Mouse (Mus musculus) heart, embryonic 16.5 days (tissue): ENCODE measurements around the gene Myrf. TPM values are rescaled to one million over a fixed set of nuclear protein-coding genes. Genes with fewer than 3 reads are reported as not detected.

Experiments used
- ATAC-seq: fragments of 200-750 bp; cut with Nextera tagmentation; replicated peaks from 2 replicates; pipeline ENCODE4 v1.8.0; 2017; ENCODE audit warnings: moderate number of reproducible peaks; ENCODE audit not compliant: insufficient read depth, low FRiP score; ENCODE audit errors: extremely low read depth
- H3K27ac ChIP-seq: fragments of 300-500 bp; sonication (generic); 2 replicates; pipeline ENCODE4 v1.5.1; 2014; ENCODE audit warnings: mild to moderate bottlenecking, low read length, control low read depth, moderate library complexity
- H3K27me3 ChIP-seq: fragments of 300-500 bp; sonication (generic); 2 replicates; pipeline ENCODE4 v1.6.1; 2014; ENCODE audit warnings: low read length, mixed read lengths; ENCODE audit not compliant: control insufficient read depth, insufficient read depth
- H3K36me3 ChIP-seq: fragments of 300-500 bp; sonication (generic); 2 replicates; pipeline ENCODE4 v1.6.1; 2014; ENCODE audit not compliant: control insufficient read depth, insufficient read depth
- H3K4me1 ChIP-seq: fragments of 300-500 bp; sonication (generic); 2 replicates; pipeline ENCODE4 v1.6.1; 2014; ENCODE audit warnings: low read length, mixed read lengths; ENCODE audit not compliant: control insufficient read depth, insufficient read depth
- H3K4me2 ChIP-seq: fragments of 300-500 bp; sonication (generic); 2 replicates; pipeline ENCODE4 v1.6.1; 2014; ENCODE audit warnings: low read depth, mild to moderate bottlenecking, control low read depth, low read length
- H3K4me3 ChIP-seq: fragments of 300-500 bp; sonication (generic); 2 replicates; pipeline ENCODE4 v1.5.1; 2014; ENCODE audit warnings: mild to moderate bottlenecking, control low read depth, low read length
- H3K9ac ChIP-seq: fragments of 300-500 bp; sonication (generic); 2 replicates; pipeline ENCODE4 v1.6.1; 2014; ENCODE audit warnings: low read length, control low read depth
- H3K9me3 ChIP-seq: fragments of 300-500 bp; sonication (generic); replicated peaks from 2 replicates; pipeline ENCODE4 v1.6.1; 2016; ENCODE audit warnings: low read length; ENCODE audit not compliant: control insufficient read depth
- WGBS: fragments of 180-500 bp; shearing (Covaris S2); extraction: QIAGEN DNeasy Blood & Tissue Kit; methylation state at CpG from one replicate; pipeline ENCODE4 v1.1.7; 2014; 5-methylcytosine and 5-hydroxymethylcytosine counted together
- polyA plus RNA-seq: library from polyadenylated mRNA; unstranded; fragments of >200 nt; fragmentation: Nextera tagmentation; extraction: Ambion mirVana; gene quantifications from 2 replicates; pipeline ENCODE4 v1.2.1, GENCODE M21; 2015

Myrf gene
- polyA plus RNA-seq, 1 experiment from 2014 or later, result 4.2 TPM

DNA sequence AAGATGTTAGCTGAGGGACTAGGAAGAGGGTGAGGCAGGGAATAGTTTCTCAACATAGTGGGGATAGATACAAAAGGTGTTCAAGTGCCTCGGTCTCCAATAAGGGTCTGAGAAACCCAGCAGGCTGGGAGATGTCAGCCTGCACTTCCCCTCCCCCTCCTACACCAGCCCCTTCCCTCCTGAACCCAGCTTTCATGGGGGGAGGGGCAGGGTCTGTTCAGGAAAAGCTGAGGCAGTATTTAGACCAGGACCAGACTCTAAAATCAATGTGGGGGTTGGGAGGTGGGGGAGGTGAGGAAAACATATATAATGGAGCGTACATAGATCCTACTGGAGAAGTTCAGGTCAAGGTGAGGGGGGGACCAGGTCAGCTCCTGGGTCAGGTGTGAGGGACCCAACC, 1.1 kb downstream of the Myrf start:
- peak overlapping the region; percentile 90 for H3K4me2 ChIP-seq
- 0 out of 2 replicates have a peak, but pooled peaks cover 2% of the 10 kb centered on the region for H3K4me1 ChIP-seq
- peak overlapping the region; percentile 60; the same call in 1 of the 2 replicates for H3K4me3 ChIP-seq
- H3K27ac ChIP-seq, result no peak overlapping the region
- WGBS, result 44% methylated on average over 2 of the region's 2 CpGs
- H3K9me3 ChIP-seq, result no peaks in the 10 kb centered on the region
- no peaks in the 10 kb centered on the region for H3K36me3 ChIP-seq
- H3K9ac ChIP-seq, result no peak overlapping the region
- peaks cover 9% of the 10 kb centered on the region for H3K27me3 ChIP-seq
- no peak for ATAC-seq

GRCm38 (mm10) chr19:10238477-10238876, 2.1 kb downstream of the Myrf start:
- ATAC-seq, result no peak; the same call in 1 of the 2 replicates
- Histone ChIP-seq H3K9me3 (no peaks in the 10 kb centered on the region), H3K4me2 (no peak overlapping the region), H3K27me3 (peaks cover 9% of the 10 kb centered on the region), H3K27ac (no peak overlapping the region), H3K4me3 (no peak overlapping the region), H3K9ac (no peak overlapping the region), H3K36me3 (no peaks in the 10 kb centered on the region), H3K4me1 (0 out of 2 replicates have a peak, but pooled peaks cover 2% of the 10 kb centered on the region)
- 32% methylated on average over 3 of the region's 3 CpGs for WGBS

DNA sequence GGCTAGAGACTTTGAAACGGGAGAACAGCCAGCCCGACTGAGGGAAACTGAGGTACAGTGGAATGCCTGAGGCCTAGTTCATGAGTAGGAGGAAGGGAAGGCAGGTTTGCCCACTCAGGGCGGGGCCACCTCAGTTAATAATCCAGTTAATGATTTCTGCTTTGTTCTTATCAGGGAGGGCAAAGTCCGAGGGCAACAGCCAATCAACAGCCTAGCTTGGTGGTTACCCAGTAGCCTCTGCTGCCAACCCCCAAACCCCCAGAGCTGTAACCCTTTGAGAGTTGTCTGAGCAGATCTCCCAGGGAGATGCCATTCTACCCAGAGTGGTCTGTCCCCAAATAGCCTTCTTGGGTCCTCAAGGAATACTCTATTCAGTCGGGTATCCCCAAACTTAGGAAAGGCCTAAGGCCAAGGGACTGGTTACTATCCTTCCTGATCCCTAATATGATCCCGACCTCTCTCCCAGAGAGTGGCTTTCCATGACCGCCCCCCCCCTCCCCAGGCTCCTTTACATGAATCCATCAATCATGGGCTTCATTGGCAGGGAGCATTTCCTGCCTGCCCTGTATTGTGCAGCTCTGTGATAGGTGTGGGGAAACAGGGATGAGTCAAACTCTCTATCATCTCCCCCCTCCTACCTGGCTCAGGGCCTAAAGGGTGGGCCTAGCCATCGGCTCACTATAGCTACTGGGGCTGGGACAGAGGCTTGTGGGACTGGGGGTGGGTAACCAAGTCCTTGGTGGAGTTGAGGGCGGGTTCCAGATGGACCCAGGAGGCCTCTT, 4.6 kb downstream of the Myrf start:
- H3K4me1 ChIP-seq, result 0 out of 2 replicates have a peak, but pooled peaks cover 2% of the 10 kb centered on the region
- no peaks in the 10 kb centered on the region for H3K36me3 ChIP-seq
- ATAC-seq, result no peak
- H3K9ac ChIP-seq, result no peak overlapping the region
- no peaks in the 10 kb centered on the region for H3K9me3 ChIP-seq
- 71% methylated on average over 9 of the region's 9 CpGs for WGBS
- no peak overlapping the region for H3K4me3 ChIP-seq
- no peak overlapping the region for H3K27ac ChIP-seq
- H3K27me3 ChIP-seq, result peaks cover 9% of the 10 kb centered on the region
- H3K4me2 ChIP-seq, result no peak overlapping the region

DNA sequence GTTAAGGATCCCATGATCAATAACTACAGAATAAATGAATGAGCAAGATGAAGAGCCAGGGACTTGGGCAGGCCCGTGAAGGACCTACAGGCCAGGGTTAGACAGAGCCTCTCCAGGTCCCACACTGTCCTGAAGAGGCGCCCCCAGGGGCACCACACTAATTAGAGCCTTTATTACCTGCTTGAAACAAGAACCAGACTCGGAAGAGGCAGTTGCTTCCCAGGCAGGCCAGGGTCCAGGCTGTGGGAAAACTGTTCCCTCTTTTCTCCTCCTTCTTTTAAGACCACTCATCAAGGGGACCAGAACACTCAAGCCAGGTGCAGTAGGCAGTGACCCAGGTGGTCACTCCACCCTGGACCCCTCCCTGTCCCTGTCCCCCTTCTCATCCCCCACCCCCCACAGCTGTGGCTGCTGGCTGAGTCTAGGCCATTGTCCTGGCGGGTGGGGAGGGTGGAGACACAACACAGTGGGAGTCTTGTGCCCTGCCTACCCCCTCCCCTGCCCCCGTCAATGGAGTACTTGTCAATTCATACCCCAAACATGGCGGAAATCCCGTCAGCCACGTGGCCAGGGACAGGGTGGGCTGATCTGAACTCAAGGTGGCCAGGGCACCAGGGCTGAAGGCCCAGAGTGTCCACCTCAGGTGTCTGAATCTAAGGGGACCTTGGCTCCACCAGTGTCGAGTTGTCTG, 8.1 kb downstream of the Myrf start:
- H3K9ac ChIP-seq, result no peak overlapping the region
- H3K36me3 ChIP-seq, result no peaks in the 10 kb centered on the region
- H3K4me3 ChIP-seq, result no peak overlapping the region
- no peak overlapping the region for H3K27ac ChIP-seq
- H3K4me1 ChIP-seq, result no peaks in the 10 kb centered on the region
- whole genome bisulfite sequencing, result 52% methylated on average over 9 of the region's 9 CpGs
- no peaks in the 10 kb centered on the region for H3K9me3 ChIP-seq
- H3K27me3 ChIP-seq, result no peaks in the 10 kb centered on the region
- H3K4me2 ChIP-seq, result no peak overlapping the region
- ATAC-seq, result no peak

DNA sequence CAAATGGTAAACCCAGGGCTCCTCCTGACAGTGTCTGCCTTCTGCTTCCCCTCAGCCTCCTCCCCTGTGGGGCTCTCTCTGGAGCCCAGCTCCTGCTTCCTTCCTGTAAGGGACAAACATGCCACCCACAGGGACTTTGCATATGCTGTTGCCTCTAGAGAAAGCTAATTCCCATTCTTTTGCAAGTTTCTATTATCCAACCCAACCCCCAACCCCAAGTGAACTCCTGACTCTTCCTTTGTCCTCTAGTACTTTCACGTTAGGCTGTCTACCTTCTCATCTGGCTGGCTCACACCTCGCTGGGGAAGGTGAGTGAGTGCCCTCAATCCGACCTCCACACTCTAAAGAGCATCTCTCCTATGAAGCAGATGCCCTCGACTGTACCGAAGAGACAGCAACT, 8.7 kb downstream of the Myrf start:
- Histone ChIP-seq H3K27me3 (no peaks in the 10 kb centered on the region), H3K9ac (no peak overlapping the region), H3K4me3 (no peak overlapping the region), H3K9me3 (no peaks in the 10 kb centered on the region), H3K27ac (no peak overlapping the region), H3K4me1 (no peaks in the 10 kb centered on the region), H3K36me3 (no peaks in the 10 kb centered on the region), H3K4me2 (no peak overlapping the region)
- WGBS, result 41% methylated on average over 5 of the region's 5 CpGs
- ATAC-seq, result no peak

DNA sequence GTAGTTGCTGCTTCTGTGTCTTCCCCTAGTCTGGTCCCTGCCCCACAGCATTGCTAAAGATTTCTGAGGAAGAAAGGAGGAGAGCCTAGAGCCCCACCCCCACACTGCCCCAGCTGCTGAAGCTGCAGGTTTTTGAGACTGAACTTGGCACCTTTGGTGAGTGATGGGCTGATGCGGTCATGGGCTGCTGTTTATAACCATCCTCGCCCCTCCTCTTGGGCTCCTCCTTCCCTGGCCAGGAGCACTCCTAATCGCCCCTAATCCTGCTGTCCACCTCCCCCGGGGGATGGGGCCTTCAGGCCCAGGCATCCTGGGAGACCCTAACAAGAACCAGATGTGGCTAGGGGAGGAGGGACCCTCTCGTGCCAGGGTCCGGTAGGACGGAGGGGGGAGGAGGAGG, 9.5 kb downstream of the Myrf start:
- H3K36me3 ChIP-seq, result no peaks in the 10 kb centered on the region
- no peaks in the 10 kb centered on the region for H3K27me3 ChIP-seq
- no peak for ATAC-seq
- WGBS, result 22% methylated on average over 7 of the region's 7 CpGs
- H3K27ac ChIP-seq, result no peak overlapping the region
- H3K9ac ChIP-seq, result no peak overlapping the region
- H3K4me3 ChIP-seq, result no peak overlapping the region
- no peaks in the 10 kb centered on the region for H3K9me3 ChIP-seq
- H3K4me1 ChIP-seq, result no peaks in the 10 kb centered on the region
- H3K4me2 ChIP-seq, result no peak overlapping the region

- Histone ChIP-seq H3K4me1 (peaks cover 10% of the 10 kb centered on the region), H3K27me3 (no peaks in the 10 kb centered on the region), H3K9me3 (no peaks in the 10 kb centered on the region), H3K4me3 (no peak overlapping the region), H3K4me2 (no peak overlapping the region), H3K27ac (no peak overlapping the region), H3K9ac (no peak overlapping the region), H3K36me3 (no peaks in the 10 kb centered on the region)
- no peak for ATAC-seq
- 51% methylated on average over 4 of the region's 4 CpGs for WGBS
Measured at GRCm38 (mm10) chr19:10225767-10226166, 14.8 kb downstream of the Myrf start.

DNA sequence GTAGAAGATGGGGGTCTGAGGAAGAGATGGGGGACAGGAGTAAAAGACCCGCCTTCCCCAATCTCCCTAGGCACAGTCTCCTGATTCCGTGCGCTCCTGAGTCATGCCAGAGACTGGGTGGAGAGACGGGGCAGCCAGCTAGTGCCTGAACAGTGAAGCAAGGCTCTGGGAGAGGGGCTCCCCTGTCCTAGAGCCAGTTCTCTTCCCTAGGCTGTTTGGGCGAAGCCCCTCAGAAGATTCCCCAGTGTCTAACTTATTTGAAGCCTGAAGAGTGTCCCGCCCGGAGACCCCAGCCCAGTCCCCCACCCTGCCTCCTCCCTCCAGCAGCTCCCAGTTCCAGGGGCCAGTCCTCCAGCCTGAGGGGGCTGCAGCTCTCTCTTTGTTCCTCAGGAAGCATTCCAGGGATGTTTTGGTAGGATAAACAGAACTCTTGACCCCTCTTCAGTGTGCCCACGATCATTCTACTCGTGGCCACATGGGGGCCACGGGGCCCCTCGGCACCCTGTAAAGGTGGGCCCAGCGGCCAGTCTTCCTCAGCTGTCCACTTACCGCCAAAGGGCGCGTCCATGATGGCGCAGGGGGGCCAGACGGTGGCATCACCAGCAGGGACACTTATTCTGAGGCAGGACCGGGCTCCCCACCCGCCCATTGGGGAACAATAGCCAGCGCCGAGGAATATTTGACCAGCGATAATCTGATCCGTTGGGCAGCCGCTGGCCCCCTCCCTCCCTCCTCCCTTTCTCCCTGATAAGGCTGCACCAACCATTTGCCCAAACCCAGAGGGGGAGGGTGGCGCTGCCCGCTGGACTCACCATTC, 15.7 kb downstream of the Myrf start:
- Histone ChIP-seq H3K4me1 (peaks cover 10% of the 10 kb centered on the region), H3K4me2 (peak overlapping the region; percentile 57), H3K27me3 (no peaks in the 10 kb centered on the region), H3K27ac (no peak overlapping the region), H3K36me3 (no peaks in the 10 kb centered on the region), H3K9ac (peak overlapping the region; percentile 5), H3K4me3 (peak overlapping the region; percentile 26), H3K9me3 (no peaks in the 10 kb centered on the region)
- 18% methylated on average over 26 of the region's 26 CpGs for WGBS
- ATAC-seq, result no peak
